Mouse (Mus musculus): Measurements from ENCODE around the gene Timm22. TPM values are rescaled to one million over a fixed set of nuclear protein-coding genes. Genes with fewer than 3 reads are reported as not detected.

Timm22 gene
- total RNA-seq, 2 experiments from 2014 or later = 40.4 to 40.8 TPM

DNA sequence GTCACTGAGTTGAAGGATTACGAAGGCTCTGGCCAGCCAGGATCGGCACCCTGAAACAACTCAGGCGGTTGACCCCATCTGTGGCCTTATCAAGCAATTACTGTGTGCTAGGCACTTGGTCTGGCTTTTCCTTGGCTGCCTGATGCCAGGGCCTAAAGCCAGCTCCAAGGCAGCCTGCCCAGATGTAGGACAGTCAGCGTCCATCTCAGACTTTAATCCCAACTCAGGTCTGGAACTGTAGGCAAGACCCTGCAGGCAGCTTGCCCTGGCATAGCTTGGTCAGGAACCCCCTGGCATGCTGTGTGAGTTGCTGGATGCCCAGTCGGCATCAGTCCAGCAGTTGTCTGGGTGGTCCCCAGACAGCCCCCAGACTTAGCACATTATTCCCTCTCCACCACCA is 29.3 kb downstream of the Timm22 start:
- DNase-seq = peak; percentile 51

DNA sequence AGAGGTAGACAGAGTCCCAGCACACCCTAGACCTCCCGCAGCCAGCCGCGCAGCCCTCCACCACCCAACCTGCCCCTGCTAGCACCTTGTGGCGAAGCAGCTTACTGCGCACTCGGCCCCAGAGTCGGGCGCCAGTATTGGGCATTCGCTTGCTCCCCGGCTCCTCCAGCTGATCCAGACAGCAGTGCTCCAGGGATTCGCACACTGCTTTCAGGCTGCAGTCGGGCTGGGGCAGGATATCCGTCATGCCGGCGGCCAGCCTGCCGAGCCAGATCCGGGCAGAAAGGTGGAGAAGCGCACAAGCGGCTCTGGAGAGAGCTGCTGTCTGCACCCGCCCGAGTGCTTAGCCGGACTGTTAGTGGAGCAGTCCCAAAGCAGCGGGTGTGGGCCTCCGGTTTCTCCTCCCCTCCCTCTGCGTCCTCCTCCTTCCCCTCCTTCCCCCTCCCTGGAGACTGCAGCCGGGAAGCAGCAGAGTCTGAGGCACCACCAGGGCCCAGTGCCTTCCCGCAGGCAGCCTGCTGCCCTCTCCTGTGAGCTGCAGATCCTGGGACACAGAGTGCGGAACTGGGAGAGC is 30.2 kb downstream of the Timm22 start:
- peak; percentile 77 for DNase-seq

- DNase-seq = no peak
Observed at GRCm38 (mm10) chr11:76439666-76440065, 32.9 kb downstream of the Timm22 start.

DNA sequence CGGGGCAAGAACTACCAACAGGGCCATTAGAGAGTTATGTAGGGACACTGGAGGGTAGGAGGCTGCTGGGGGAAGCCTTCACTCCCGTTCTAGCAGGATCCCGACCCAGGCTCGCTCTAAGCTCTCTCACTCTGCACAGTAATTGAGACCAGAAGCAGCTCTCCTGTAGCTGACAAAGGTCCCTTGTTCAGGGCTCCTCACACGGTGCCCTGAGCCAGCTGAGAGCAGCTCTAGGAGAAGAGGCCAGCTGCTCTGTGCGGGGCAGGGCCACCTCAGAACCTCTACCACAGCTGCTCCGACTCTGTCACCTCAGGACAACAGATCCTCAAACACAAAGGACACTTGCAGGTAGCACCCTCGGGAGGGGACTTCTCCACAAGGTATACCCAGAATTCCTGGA is 38.7 kb downstream of the Timm22 start:
- no peak for DNase-seq

GRCm38 (mm10) chr11:76446251-76446650 is 39.5 kb downstream of the Timm22 start:
- no peak for DNase-seq

DNA sequence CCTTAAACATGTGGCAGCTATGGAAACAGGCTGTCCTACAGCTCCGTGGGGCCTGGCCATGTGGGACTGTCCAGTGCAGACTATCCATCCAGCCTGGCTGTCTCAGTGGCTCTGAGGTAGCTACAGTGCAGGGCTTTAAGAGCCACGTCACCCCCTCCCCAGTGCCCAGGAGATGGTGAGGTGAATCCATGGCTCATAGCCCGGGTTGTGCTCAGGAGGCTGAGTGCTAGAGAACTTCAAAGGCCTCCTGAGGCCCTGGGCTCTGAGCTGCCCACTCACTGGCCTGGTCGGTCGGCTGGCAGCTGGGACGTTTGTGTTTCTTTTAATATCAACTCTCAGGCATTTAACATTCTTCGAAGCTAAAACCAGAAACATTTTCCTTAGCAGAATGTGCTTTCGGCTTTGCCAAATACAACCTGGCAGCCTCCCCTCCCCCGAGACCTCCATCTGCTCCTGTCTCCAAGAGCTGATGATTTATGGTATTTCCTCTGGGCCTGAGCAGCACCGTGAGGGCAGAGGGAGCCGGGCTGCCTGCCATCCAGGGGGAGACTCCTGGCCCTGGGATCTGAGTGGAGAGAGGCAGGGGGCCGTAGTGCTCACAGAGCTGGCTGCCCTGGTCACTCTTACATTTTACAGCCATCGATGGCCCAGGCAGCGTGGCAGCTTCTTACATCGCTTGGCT is 42.9 kb downstream of the Timm22 start:
- DNase-seq = peak; percentile 74

- no peak for DNase-seq
Observed at GRCm38 (mm10) chr11:76450202-76450561, 43.4 kb downstream of the Timm22 start.

DNA sequence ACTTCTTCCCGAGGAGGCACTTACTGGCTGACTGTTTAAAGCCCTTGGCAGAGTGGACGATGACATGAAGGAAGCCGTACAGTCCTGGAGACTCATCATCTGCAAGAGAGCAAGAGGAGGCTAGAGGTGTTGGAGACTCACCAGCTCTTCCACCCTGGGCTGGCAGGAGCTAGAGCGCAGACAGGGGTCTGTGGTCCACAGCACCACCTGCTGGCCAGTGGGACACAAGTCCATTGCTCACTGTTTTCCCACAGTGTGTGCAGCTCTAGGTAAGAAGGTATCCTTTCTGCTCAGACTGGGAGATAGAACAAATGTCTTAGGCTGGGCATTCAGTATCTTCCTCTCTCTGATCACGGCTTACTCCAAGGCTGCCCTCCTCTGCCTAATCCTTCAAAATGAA is 47.7 kb downstream of the Timm22 start:
- DNase-seq = peak; percentile 43

GRCm38 (mm10) chr11:76456233-76456632 is 49.5 kb downstream of the Timm22 start:
- peak; percentile 64 for DNase-seq

DNA sequence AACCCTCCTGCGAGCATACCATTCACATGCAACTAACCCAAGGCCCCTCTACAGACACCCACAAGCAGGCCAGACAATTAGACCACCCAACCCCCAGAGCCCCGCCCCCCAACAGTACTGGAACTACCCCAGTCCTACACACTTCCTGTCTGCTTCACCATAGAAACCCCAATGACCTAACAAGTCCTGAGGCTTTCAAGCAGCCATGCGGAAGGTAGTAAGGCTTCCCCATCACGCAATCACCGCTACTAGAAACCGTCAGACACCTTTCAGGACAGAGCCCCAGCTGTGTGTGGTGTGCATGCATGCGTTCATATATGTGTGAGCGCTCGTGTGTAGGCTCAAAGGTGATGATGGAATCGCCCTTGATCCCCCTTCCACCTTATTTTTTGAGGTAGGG is 50.1 kb downstream of the Timm22 start:
- no peak for DNase-seq

GRCm38 (mm10) chr11:76458730-76459129 is 52.0 kb downstream of the Timm22 start:
- no peak for DNase-seq

DNA sequence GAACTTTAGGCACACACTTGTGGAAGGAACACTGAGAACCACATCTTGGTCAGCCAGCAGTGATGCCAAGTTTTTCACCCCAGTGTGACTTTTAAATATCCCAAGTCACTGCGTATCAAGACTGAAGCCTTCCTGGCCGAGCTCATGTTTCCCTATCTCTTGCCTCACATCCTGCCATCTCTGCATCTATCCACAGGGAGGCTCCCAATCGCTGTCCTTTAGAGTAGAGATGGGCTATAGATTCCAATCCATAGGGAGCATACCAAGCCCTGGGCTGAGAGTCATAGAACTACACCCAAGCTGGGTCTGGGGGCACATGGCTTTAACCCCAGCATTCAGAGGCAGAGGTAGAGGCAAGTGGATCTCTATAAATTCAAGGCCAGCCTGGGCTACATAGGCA is 52.7 kb downstream of the Timm22 start:
- no peak for DNase-seq

DNA sequence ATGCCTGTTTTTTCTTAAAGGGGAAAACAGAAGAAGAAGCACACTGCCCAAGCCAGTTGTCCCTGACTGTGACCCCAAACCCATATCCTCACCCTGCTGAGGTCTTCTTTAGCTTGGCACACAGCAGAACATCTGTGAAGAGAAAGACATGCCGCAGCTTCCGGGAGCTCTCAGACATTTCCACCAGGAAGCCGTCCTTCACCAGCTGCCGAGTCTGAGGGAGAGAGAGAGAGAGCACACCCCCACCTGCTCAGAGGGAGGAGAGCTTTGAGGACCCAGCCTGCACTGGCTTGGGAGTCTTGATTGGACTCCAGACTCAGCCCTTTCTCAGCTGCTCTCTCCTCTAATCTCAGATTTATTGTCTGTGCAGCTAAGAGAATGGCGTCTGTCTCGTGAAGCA is 54.4 kb downstream of the Timm22 start:
- DNase-seq = no peak

- no peak for DNase-seq
Observed at GRCm38 (mm10) chr11:76461696-76462095, 54.9 kb downstream of the Timm22 start.

DNA sequence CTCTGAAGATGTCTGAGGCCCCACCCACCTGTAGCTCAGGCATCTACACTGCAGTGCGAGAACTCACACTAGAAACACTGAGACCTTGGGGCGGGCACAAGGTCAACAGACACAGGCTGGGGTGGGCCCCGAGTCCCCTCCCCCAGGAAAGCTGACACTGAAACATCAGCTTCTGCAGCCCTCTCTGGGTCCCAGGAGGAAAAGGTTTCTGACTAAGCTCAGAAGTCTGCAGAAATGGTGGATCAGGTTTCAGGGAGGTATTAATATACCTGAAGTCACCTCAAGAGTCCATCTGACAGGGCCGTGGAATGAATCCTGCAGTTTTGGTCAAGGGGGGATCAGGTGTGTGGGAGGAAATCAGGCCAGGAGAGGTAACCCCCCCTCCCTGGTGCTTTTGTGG is 59.1 kb downstream of the Timm22 start:
- DNase-seq = no peak

Other genes starting within 250 kb of the Timm22 start
- 10 to 100 TPM; 19.9 to 22.6 TPM for gene Vps53, start 227.3 kb upstream of the Timm22 start, total RNA-seq (2021)
- gene Fam57a, start 227.3 kb upstream of the Timm22 start, total RNA-seq (2021) = 1 to 10 TPM; 1.6 to 2.8 TPM
- under 1 TPM in 1 of 2 experiments, not detected in 1; 0.51 TPM for gene Dbil5, start 189.3 kb upstream of the Timm22 start, total RNA-seq (2021)
- 1 to 10 TPM; 1.4 to 1.5 TPM for gene Gemin4, start 189.3 kb upstream of the Timm22 start, total RNA-seq (2021)
- 10 to 100 TPM; 11.9 to 13.7 TPM for gene Mrm3, start 163.2 kb upstream of the Timm22 start, total RNA-seq (2021)
- 10 to 100 TPM; 19.7 to 20.4 TPM for gene Glod4, start 163.2 kb upstream of the Timm22 start, total RNA-seq (2021)
- gene Nxn, start 7.8 kb upstream of the Timm22 start, total RNA-seq (2021) = 10 to 100 TPM; 25.6 to 32.0 TPM
- gene Abr, start 215.4 kb downstream of the Timm22 start, total RNA-seq (2021) = 10 to 100 TPM; 11.3 to 11.6 TPM

Measured in gastrocnemius, postnatal 25 days (tissue).